Mouse (Mus musculus) G1E (cell line): ENCODE data around the gene Gm2174.

Source experiments
- CTCF ChIP-seq: IDR thresholded peaks from 2 replicates; pipeline ENCODE4 v1.5.1; 2012; ENCODE audit warnings: low read depth, low read length, inconsistent platforms, mixed read lengths
- GATA1 ChIP-seq: IDR thresholded peaks from 2 replicates; pipeline ENCODE4 v1.6.1; 2012; ENCODE audit warnings: borderline replicate concordance, low read length, inconsistent platforms, mixed read lengths
- GATA2 ChIP-seq: IDR thresholded peaks from 2 replicates; pipeline ENCODE4 v1.6.1; 2012; ENCODE audit warnings: low read depth, low read length, inconsistent platforms, borderline replicate concordance
- POLR2AphosphoS5 ChIP-seq: IDR thresholded peaks from 2 replicates; pipeline ENCODE4 v1.6.1; 2012; ENCODE audit warnings: low read depth, low read length, inconsistent platforms; ENCODE audit not compliant: insufficient replicate concordance

- TF ChIP-seq CTCF (no peak), GATA1 (no peak), POLR2AphosphoS5 (no peak), GATA2 (no peak)
These were observed 1.0 kb upstream of the Gm2174 start for GRCm38 (mm10) chrX:56446487-56447428.
